Mouse (Mus musculus) hindbrain, embryonic 14.5 days (tissue): ENCODE data around the gene Zglp1. TPM values are rescaled to one million over a fixed set of nuclear protein-coding genes. Genes with fewer than 3 reads are reported as not detected.
A peak's percentile ranks its signal among the peaks of the same experiment; 100 is the strongest.

Experiments used
- ATAC-seq: fragments of 200-750 bp; cut with Nextera tagmentation; 2 replicates; pipeline ENCODE4 v1.8.0; 2017; ENCODE audit warnings: moderate number of reproducible peaks, mild to moderate bottlenecking, moderate TSS enrichment, moderate library complexity; ENCODE audit not compliant: low FRiP score
- DNase-seq: peaks from one replicate; pipeline ENCODE4 v3.0.0-alpha.2; 2015; ENCODE audit warnings: low spot score
- H3K27ac ChIP-seq: fragments of 300-500 bp; sonication (generic); 2 replicates; pipeline ENCODE4 v1.5.1; 2014; ENCODE audit warnings: mild to moderate bottlenecking, moderate library complexity
- H3K27me3 ChIP-seq: fragments of 300-500 bp; sonication (generic); 2 replicates; pipeline ENCODE4 v1.6.1; 2014; ENCODE audit warnings: mild to moderate bottlenecking, low read length, mixed read lengths; ENCODE audit not compliant: control insufficient read depth, insufficient read depth
- H3K36me3 ChIP-seq: fragments of 300-500 bp; sonication (generic); replicated peaks from 2 replicates; pipeline ENCODE4 v1.6.1; 2014; ENCODE audit not compliant: control insufficient read depth, insufficient read depth
- H3K4me1 ChIP-seq: fragments of 300-500 bp; sonication (generic); replicated peaks from 2 replicates; pipeline ENCODE4 v1.6.1; 2014; ENCODE audit warnings: antibody characterized with exemption, low read length, mixed read lengths; ENCODE audit not compliant: control insufficient read depth, insufficient read depth
- H3K4me2 ChIP-seq: fragments of 300-500 bp; sonication (generic); replicated peaks from 2 replicates; pipeline ENCODE4 v1.6.1; 2014; ENCODE audit warnings: mild to moderate bottlenecking, moderate library complexity
- H3K4me3 ChIP-seq: fragments of 300-500 bp; sonication (generic); replicated peaks from 2 replicates; pipeline ENCODE4 v1.5.1; 2014; ENCODE audit warnings: mild to moderate bottlenecking, low read length
- H3K9ac ChIP-seq: fragments of 300-500 bp; sonication (generic); 2 replicates; pipeline ENCODE4 v1.6.1; 2014
- H3K9me3 ChIP-seq: fragments of 300-500 bp; sonication (generic); 2 replicates; pipeline ENCODE4 v1.6.1; 2016; ENCODE audit warnings: low read length; ENCODE audit not compliant: control insufficient read depth
- WGBS: fragments of 180-500 bp; shearing (Covaris S2); extraction: QIAGEN DNeasy Blood & Tissue Kit; methylation state at CpG from one replicate; pipeline ENCODE4 v1.1.7; 2014; 5-methylcytosine and 5-hydroxymethylcytosine counted together
- polyA plus RNA-seq: library from polyadenylated mRNA; unstranded; fragments of >200 nt; fragmentation: Nextera tagmentation; extraction: Ambion mirVana; gene quantifications from 2 replicates; pipeline ENCODE4 v1.2.1, GENCODE M21; 2014

Zglp1 gene
- polyA plus RNA-seq, 1 experiment from 2014 or later: 2.0 TPM

DNA sequence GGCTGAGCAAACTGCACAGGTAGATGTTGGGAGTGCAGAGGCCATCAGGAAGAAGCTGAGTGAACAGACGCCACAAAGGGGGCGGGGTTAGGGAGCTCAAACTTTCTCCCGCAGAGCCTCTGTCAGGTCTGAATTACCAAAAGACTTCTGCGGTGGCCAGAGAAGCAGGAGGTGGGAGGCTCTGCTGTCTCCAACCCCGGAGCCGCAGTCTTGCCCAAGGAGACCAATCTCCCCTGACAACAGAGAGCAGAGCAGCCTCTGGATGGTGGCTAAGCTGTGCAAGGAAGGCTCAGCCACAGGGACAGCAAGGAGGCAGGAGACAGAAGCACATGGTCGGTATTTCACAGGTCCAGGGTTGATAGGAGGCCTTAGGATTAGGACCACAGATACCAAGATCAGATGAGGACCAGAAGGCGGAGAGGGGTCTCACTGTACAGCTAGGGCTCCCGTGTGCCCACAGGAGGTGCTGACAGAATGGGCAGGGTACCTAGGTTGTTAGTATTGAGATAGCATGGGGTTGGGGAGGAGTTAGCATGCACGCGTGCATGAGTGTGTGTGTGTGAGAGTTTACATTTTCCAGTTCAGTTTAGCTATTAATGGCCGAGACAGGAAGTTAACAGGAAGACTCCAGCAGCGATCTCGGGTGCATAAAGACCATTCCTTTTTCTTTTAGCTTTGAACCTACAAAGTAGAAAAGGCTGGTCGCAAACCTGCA is 33.7 kb upstream of the Zglp1 start:
- ATAC-seq: peak; percentile 55; the same call in 1 of the 2 replicates
- WGBS: 39% methylated on average over 15 of the region's 15 CpGs
- H3K4me2 ChIP-seq: no peak overlapping the region
- H3K9ac ChIP-seq: peak overlapping the region; percentile 6; the same call in 1 of the 2 replicates
- no peaks in the 10 kb centered on the region for H3K4me1 ChIP-seq
- H3K4me3 ChIP-seq: no peak overlapping the region
- no peaks in the 10 kb centered on the region for H3K36me3 ChIP-seq
- H3K27me3 ChIP-seq: no peaks in the 10 kb centered on the region
- DNase-seq: no peak
- no peak overlapping the region for H3K27ac ChIP-seq
- no peaks in the 10 kb centered on the region for H3K9me3 ChIP-seq

DNA sequence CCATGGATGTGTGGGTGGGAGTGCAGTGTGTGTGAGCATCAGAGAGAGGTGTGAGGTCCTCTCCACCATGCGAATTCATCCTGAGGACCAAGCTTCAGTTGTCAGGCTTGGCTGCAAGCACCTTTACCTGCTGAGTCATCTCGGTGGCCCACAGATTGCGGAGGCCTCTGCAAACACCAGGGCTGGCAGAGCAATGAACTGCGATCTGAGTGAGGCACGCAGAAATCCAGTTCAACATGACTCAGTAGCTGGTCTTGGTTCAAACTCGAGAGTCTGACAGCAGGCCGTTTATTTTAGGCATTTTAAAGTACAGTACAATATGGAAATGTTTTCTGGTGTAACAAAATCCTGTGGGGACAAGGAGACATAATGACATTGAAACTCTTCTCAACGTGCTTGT is 30.9 kb upstream of the Zglp1 start:
- H3K9ac ChIP-seq: no peak overlapping the region
- no peaks in the 10 kb centered on the region for H3K9me3 ChIP-seq
- H3K4me1 ChIP-seq: no peaks in the 10 kb centered on the region
- WGBS: 84% methylated on average over 8 of the region's 8 CpGs
- no peak overlapping the region for H3K4me3 ChIP-seq
- no peak overlapping the region for H3K27ac ChIP-seq
- H3K4me2 ChIP-seq: no peak overlapping the region
- no peaks in the 10 kb centered on the region for H3K36me3 ChIP-seq
- no peak for ATAC-seq
- no peaks in the 10 kb centered on the region for H3K27me3 ChIP-seq
- no peak for DNase-seq

DNA sequence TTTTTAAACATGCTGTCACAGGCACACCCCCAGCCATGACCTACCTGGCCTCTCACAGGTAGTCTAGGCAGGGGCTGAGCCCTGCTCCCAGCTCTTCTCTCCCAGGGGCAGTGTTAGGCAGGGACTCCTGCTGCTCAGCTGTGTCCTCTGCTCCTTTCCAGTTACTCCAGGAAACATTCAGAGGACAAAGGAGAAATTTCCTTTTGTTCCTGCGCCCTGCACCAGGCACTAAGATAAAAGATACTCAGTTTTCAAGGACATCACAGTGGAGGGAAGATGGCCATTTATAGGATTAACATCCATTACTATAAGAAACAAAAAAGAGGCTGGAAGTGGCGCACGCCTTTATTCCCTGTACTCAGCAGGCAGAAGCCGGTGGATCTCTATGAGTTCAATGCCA is 29.1 kb upstream of the Zglp1 start:
- no peak overlapping the region for H3K4me2 ChIP-seq
- no peaks in the 10 kb centered on the region for H3K27me3 ChIP-seq
- no peak overlapping the region for H3K4me3 ChIP-seq
- no peak overlapping the region for H3K27ac ChIP-seq
- H3K4me1 ChIP-seq: peaks cover 1% of the 10 kb centered on the region
- no peaks in the 10 kb centered on the region for H3K9me3 ChIP-seq
- H3K36me3 ChIP-seq: no peaks in the 10 kb centered on the region
- 70% methylated on average over 4 of the region's 4 CpGs for WGBS
- ATAC-seq: no peak
- DNase-seq: no peak
- H3K9ac ChIP-seq: no peak overlapping the region

DNA sequence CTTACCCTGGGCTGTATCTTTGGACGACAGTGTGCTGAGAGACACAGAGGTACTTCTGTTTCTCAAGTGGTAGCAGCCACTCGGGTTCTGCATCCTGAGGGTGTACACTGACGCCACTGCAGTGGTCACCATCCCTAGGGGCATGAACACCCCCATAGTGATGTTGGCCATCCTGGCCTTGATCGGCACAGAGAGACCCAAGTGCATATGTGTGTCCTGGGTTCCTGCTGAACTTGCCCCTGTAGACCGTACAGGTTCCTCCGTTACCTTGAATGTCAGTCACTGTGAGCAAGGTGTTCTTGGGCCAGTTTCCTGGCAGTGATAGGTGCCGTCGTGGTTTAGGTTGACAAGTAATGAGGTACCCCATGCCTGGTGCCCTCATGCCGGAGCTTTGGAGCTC is 26.5 kb upstream of the Zglp1 start:
- Histone ChIP-seq H3K4me3 (no peak overlapping the region), H3K9me3 (no peaks in the 10 kb centered on the region), H3K9ac (no peak overlapping the region), H3K27me3 (no peaks in the 10 kb centered on the region), H3K27ac (no peak overlapping the region), H3K4me2 (no peak overlapping the region), H3K36me3 (peaks cover 13% of the 10 kb centered on the region), H3K4me1 (peaks cover 18% of the 10 kb centered on the region)
- DNase-seq: no peak
- 97% methylated on average over 9 of the region's 9 CpGs for WGBS
- no peak for ATAC-seq

DNA sequence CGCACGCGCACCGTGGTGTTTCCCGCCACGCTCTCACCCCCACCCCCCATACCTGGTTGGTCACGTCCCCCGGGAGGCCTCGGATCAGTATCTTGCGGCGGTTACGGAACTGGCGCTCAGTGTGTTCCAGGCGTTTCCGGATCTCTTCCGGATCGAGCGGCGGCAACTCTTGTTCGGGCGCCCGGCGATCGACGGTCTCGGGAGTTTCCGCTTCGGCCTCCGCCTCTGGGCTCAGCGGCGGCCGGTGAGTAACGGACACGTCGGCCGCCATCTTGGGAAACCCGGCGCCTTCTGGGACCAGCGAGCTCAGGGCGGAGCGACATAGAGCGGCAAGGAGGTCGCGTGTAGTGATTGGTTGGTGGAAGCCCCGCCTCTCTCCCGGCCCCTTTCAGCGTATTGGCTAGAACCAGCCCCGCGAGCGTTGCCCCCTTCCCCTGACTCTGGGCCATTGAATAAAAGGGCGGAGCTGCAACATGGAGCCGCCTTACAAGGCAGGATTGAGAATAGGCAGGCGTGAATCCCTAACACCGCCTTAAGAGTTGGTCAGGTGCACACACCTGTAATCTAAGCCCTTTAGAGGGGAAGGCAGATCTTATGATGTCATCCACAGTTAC is 24.9 kb upstream of the Zglp1 start, which contains the start of the genes Gm38431 and Raver1:
Gm38431 (minus strand) TSS at position 291 of the 614 bp plus-strand sequence.
Raver1 (minus strand) TSS at position 302 of the 614 bp plus-strand sequence.
- no peaks in the 10 kb centered on the region for H3K9me3 ChIP-seq
- under 1% methylated on average over 54 of the region's 54 CpGs for WGBS
- peak within 1 kb of the TSS; percentile 86 for H3K4me2 ChIP-seq
- peaks cover 18% of the 10 kb centered on the region for H3K4me1 ChIP-seq
- peaks cover 29% of the 10 kb centered on the region for H3K36me3 ChIP-seq
- ATAC-seq (peak; percentile 99), DNase-seq (peak; percentile 95)
- peak within 1 kb of the TSS; percentile 91 for H3K27ac ChIP-seq
- H3K9ac ChIP-seq: peak within 1 kb of the TSS; percentile 75
- H3K27me3 ChIP-seq: no peaks in the 10 kb centered on the region
- peak within 1 kb of the TSS; percentile 68 for H3K4me3 ChIP-seq

DNA sequence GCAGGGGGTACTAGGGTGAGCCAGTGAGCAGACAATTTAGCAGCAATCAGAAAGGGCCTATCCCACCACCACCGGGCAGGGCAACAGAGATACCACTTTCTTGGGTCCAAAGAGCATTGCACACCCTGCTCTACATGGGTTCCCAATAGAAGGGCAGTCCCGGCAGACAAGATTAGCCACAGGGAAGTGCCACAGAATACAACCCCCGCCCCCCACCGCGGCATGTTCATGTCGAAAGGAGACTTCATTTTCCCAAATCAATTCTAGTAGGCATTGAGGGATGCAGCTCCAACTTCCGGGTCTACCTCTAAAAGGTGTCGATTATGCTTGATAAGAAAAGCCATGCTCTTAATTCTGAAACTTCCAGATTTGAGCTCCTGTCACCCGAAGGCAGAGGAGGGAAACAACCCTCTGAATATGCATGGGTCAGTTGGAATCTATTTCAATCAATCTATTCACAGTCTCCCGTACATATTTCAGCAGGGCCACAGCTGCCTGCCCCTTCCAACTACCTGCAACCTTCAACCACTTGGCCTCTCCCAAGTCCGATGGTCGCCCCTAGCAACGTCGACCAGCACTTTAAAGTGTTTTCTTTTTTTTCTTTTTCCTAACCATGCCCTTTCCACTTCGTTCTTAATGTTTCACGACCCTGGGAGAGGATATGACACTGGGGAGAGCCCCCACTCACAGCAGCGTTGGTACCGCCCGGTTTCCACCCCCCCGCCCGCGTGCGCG is 24.2 kb upstream of the Zglp1 start:
- WGBS: 3% methylated on average over 24 of the region's 24 CpGs
- Histone ChIP-seq H3K9ac (peak overlapping the region; percentile 75), H3K27me3 (no peaks in the 10 kb centered on the region), H3K4me2 (peak overlapping the region; percentile 86), H3K27ac (peak overlapping the region; percentile 91), H3K4me1 (peaks cover 18% of the 10 kb centered on the region), H3K4me3 (peak overlapping the region; percentile 68), H3K9me3 (no peaks in the 10 kb centered on the region), H3K36me3 (peaks cover 36% of the 10 kb centered on the region)
- ATAC-seq: no peak; the same call in 1 of the 2 replicates
- DNase-seq: peak; percentile 26

DNA sequence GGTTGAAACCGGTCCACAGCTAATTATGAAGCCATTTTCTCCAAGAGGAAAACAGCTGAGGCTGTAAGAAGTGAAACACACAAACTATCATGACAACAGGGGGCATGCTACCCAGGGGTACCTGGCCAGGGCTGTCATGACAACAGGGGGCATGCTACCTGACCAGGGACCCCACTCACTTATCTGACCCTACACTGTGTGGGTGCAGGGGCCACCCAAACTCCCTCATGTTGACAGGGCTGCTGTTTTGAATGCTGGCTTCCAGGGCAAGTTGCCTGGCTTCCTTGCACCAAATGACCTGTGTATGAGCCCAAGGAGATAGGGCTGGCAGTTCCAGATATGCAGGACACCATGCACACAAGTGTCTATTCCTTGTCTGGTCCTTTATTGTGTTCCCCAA is 23.6 kb upstream of the Zglp1 start:
- Histone ChIP-seq H3K36me3 (peaks cover 42% of the 10 kb centered on the region), H3K9me3 (no peaks in the 10 kb centered on the region), H3K4me2 (peak overlapping the region; percentile 86), H3K9ac (peak overlapping the region; percentile 75), H3K4me1 (peaks cover 18% of the 10 kb centered on the region), H3K27ac (no peak overlapping the region), H3K27me3 (no peaks in the 10 kb centered on the region), H3K4me3 (peak overlapping the region; percentile 68)
- ATAC-seq (no peak), DNase-seq (no peak)
- 90% methylated on average over 1 of the region's 1 CpGs for WGBS

DNA sequence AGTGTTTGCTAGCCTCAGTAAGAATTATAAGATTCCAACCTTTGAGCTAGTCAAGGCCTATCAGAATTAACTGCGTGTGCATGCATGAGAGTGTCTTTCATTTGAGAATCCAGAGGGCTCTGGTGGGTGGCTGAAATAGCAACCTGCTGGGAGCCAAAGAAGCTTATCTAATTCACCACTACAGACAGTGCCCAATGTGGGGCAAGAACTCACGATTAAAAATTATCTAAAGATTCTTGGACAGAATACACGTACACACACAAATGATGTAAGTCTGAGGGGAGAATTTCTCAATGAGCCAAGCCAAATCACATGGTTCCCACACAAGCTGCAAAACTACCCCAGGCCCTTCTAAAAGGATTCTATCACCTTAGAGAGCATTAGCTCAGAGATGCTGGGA is 16.4 kb upstream of the Zglp1 start:
- H3K4me2 ChIP-seq: no peak overlapping the region
- no peak overlapping the region for H3K4me3 ChIP-seq
- DNase-seq (no peak), ATAC-seq (no peak)
- H3K27me3 ChIP-seq: no peaks in the 10 kb centered on the region
- H3K36me3 ChIP-seq: peaks cover 98% of the 10 kb centered on the region
- H3K27ac ChIP-seq: no peak overlapping the region
- WGBS: 92% methylated on average over 3 of the region's 3 CpGs
- H3K9ac ChIP-seq: no peak overlapping the region
- no peaks in the 10 kb centered on the region for H3K4me1 ChIP-seq
- no peaks in the 10 kb centered on the region for H3K9me3 ChIP-seq

DNA sequence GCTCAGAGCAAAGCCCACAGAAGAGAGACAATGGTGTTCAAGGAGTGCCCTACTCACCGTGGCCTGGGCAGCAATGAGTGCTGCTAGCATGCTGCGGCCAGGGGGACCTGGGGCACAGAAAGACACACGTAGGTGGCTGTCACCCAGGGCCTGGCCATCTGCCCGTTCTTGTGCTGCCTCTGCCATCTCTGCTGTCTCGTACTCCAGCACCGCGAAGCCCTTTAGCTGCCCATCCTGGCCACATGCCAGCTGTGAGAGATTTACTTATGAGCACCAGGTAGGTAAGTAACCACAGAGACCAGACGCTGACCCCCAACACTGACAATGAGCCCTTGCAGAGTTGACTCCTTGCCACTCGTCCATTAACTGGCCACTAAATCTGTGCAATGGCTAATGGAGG is 14.2 kb upstream of the Zglp1 start:
- DNase-seq (no peak), ATAC-seq (no peak)
- no peaks in the 10 kb centered on the region for H3K27me3 ChIP-seq
- no peak overlapping the region for H3K4me2 ChIP-seq
- H3K36me3 ChIP-seq: peaks cover 98% of the 10 kb centered on the region
- no peak overlapping the region for H3K9ac ChIP-seq
- no peaks in the 10 kb centered on the region for H3K9me3 ChIP-seq
- H3K4me1 ChIP-seq: no peaks in the 10 kb centered on the region
- H3K27ac ChIP-seq: no peak overlapping the region
- H3K4me3 ChIP-seq: no peak overlapping the region
- 82% methylated on average over 9 of the region's 9 CpGs for WGBS
